Mouse (Mus musculus) liver, embryonic 13.5 days (tissue): ENCODE measurements around the gene Zc3h14. TPM values are rescaled to one million over a fixed set of nuclear protein-coding genes. Genes with fewer than 3 reads are reported as not detected.

Source experiments
- ATAC-seq: fragments of 200-750 bp; cut with Nextera tagmentation; 2 replicates; pipeline ENCODE4 v1.8.0; 2017; ENCODE audit warnings: low read depth, mild to moderate bottlenecking, moderate number of reproducible peaks, moderate library complexity
- DNase-seq: peaks from one replicate; pipeline ENCODE4 v3.0.0; 2022
- H3K27ac ChIP-seq: fragments of 300-500 bp; sonication (generic); 2 replicates; pipeline ENCODE4 v1.5.1; 2015; ENCODE audit warnings: moderate library complexity, mild to moderate bottlenecking, inconsistent platforms
- H3K27me3 ChIP-seq: fragments of 300-500 bp; sonication (generic); 2 replicates; pipeline ENCODE4 v1.6.1; 2015; ENCODE audit warnings: mild to moderate bottlenecking, inconsistent platforms
- H3K36me3 ChIP-seq: fragments of 300-500 bp; sonication (generic); 2 replicates; pipeline ENCODE4 v1.6.1; 2015; ENCODE audit warnings: mild to moderate bottlenecking, inconsistent platforms
- H3K4me1 ChIP-seq: fragments of 300-500 bp; sonication (generic); replicated peaks from 2 replicates; pipeline ENCODE4 v1.6.1; 2015; ENCODE audit warnings: inconsistent platforms
- H3K4me2 ChIP-seq: fragments of 300-500 bp; sonication (generic); 2 replicates; pipeline ENCODE4 v1.6.1; 2015; ENCODE audit warnings: inconsistent platforms, mild to moderate bottlenecking, moderate library complexity
- H3K4me3 ChIP-seq: fragments of 300-500 bp; sonication (generic); replicated peaks from 2 replicates; pipeline ENCODE4 v1.5.1; 2015; ENCODE audit warnings: mild to moderate bottlenecking, inconsistent platforms
- H3K9ac ChIP-seq: fragments of 300-500 bp; sonication (generic); 2 replicates; pipeline ENCODE4 v1.6.1; 2015; ENCODE audit warnings: mild to moderate bottlenecking, inconsistent platforms
- H3K9me3 ChIP-seq: fragments of 300-500 bp; sonication (generic); replicated peaks from 2 replicates; pipeline ENCODE4 v1.6.1; 2016; ENCODE audit warnings: inconsistent platforms
- WGBS: fragments of 180-500 bp; shearing (Covaris S2); methylation state at CpG from one replicate; pipeline ENCODE4 v1.1.7; 2015; ENCODE audit not compliant: insufficient replicate concordance; 5-methylcytosine and 5-hydroxymethylcytosine counted together
- polyA plus RNA-seq: library from polyadenylated mRNA; unstranded; fragments of >200 nt; fragmentation: Nextera tagmentation; extraction: Ambion mirVana; gene quantifications from 2 replicates; pipeline ENCODE4 v1.2.1, GENCODE M21; 2015

Zc3h14 gene
- polyA plus RNA-seq, result 44.1 and 53.5 TPM in 2 replicates

GRCm38 (mm10) chr12:98746746-98747379 is at the start of gene Zc3h14:
Zc3h14 (plus strand) TSS chr12:98746964.
- under 1% methylated on average over 81 of the region's 87 CpGs for WGBS
- peak within 1 kb of the TSS; percentile 89 for H3K9ac ChIP-seq

GRCm38 (mm10) chr12:98697202-98697601 is 49.6 kb upstream of the Zc3h14 start:
- Histone ChIP-seq H3K27ac (no peak overlapping the region), H3K4me1 (no peaks in the 10 kb centered on the region), H3K9me3 (no peaks in the 10 kb centered on the region), H3K9ac (no peak overlapping the region), H3K4me2 (no peak overlapping the region), H3K4me3 (no peak overlapping the region), H3K36me3 (no peaks in the 10 kb centered on the region), H3K27me3 (no peaks in the 10 kb centered on the region)
- ATAC-seq (no peak), DNase-seq (no peak)
- WGBS, result 71% methylated on average over 5 of the region's 5 CpGs

More at GRCm38 (mm10) chr12:98746746-98747379, at the start of gene Zc3h14:
- 0 out of 2 replicates have a peak, but pooled peaks cover 7% of the 10 kb centered on the region for H3K27me3 ChIP-seq
- H3K9me3 ChIP-seq, result no peaks in the 10 kb centered on the region
- H3K36me3 ChIP-seq, result peaks cover 12% of the 10 kb centered on the region; the same call in 1 of the 2 replicates
- peak within 1 kb of the TSS; percentile 93 for H3K27ac ChIP-seq
- DNase-seq, result peak; percentile 90
- H3K4me3 ChIP-seq, result peak within 1 kb of the TSS; percentile 88
- peak; percentile 94 for ATAC-seq
- H3K4me1 ChIP-seq, result peaks cover 36% of the 10 kb centered on the region
- peak within 1 kb of the TSS; percentile 77 for H3K4me2 ChIP-seq

GRCm38 (mm10) chr12:98701564-98701963 is 45.2 kb upstream of the Zc3h14 start:
- no peak overlapping the region for H3K4me2 ChIP-seq
- no peaks in the 10 kb centered on the region for H3K36me3 ChIP-seq
- WGBS, result 77% methylated on average over 9 of the region's 9 CpGs
- H3K4me3 ChIP-seq, result no peak overlapping the region
- no peaks in the 10 kb centered on the region for H3K4me1 ChIP-seq
- H3K9me3 ChIP-seq, result no peaks in the 10 kb centered on the region
- no peak overlapping the region for H3K27ac ChIP-seq
- no peaks in the 10 kb centered on the region for H3K27me3 ChIP-seq
- DNase-seq (no peak), ATAC-seq (no peak)
- no peak overlapping the region for H3K9ac ChIP-seq

- no peak for DNase-seq
- Histone ChIP-seq H3K27ac (no peak overlapping the region), H3K4me1 (no peaks in the 10 kb centered on the region), H3K4me2 (no peak overlapping the region), H3K27me3 (no peaks in the 10 kb centered on the region), H3K36me3 (no peaks in the 10 kb centered on the region), H3K9ac (no peak overlapping the region), H3K4me3 (no peak overlapping the region), H3K9me3 (no peaks in the 10 kb centered on the region)
- ATAC-seq, result no peak
- WGBS, result 53% methylated on average over 2 of the region's 2 CpGs
These were observed 43.2 kb upstream of the Zc3h14 start for GRCm38 (mm10) chr12:98703554-98703953.

- no peaks in the 10 kb centered on the region for H3K27me3 ChIP-seq
- WGBS, result 78% methylated on average over 10 of the region's 10 CpGs
- H3K4me1 ChIP-seq, result no peaks in the 10 kb centered on the region
- no peak for ATAC-seq
- no peaks in the 10 kb centered on the region for H3K9me3 ChIP-seq
- DNase-seq, result no peak
- H3K36me3 ChIP-seq, result no peaks in the 10 kb centered on the region
- no peak overlapping the region for H3K4me3 ChIP-seq
- H3K4me2 ChIP-seq, result no peak overlapping the region
- H3K27ac ChIP-seq, result no peak overlapping the region
- no peak overlapping the region for H3K9ac ChIP-seq
These were observed 42.8 kb upstream of the Zc3h14 start for GRCm38 (mm10) chr12:98703961-98704360.

GRCm38 (mm10) chr12:98712819-98713218 is 33.9 kb upstream of the Zc3h14 start:
- DNase-seq, result no peak

GRCm38 (mm10) chr12:98713621-98714103 is 33.1 kb upstream of the Zc3h14 start:
- Histone ChIP-seq H3K27ac (no peak overlapping the region), H3K4me2 (no peak overlapping the region), H3K36me3 (no peaks in the 10 kb centered on the region), H3K9me3 (no peaks in the 10 kb centered on the region), H3K27me3 (no peaks in the 10 kb centered on the region), H3K4me3 (no peak overlapping the region), H3K9ac (no peak overlapping the region), H3K4me1 (peaks cover 16% of the 10 kb centered on the region; the same call in 1 of the 2 replicates)
- ATAC-seq, result no peak
- WGBS, result 73% methylated on average over 7 of the region's 7 CpGs
- no peak for DNase-seq

More at GRCm38 (mm10) chr12:98712819-98713218, 33.9 kb upstream of the Zc3h14 start:
- no peaks in the 10 kb centered on the region for H3K9me3 ChIP-seq
- no peak overlapping the region for H3K27ac ChIP-seq
- H3K36me3 ChIP-seq, result no peaks in the 10 kb centered on the region
- peaks cover 16% of the 10 kb centered on the region; the same call in 1 of the 2 replicates for H3K4me1 ChIP-seq
- no peaks in the 10 kb centered on the region for H3K27me3 ChIP-seq
- ATAC-seq, result no peak
- H3K4me2 ChIP-seq, result no peak overlapping the region
- H3K9ac ChIP-seq, result no peak overlapping the region
- no peak overlapping the region for H3K4me3 ChIP-seq
- 70% methylated on average over 6 of the region's 6 CpGs for WGBS

- Histone ChIP-seq H3K27ac (no peak overlapping the region), H3K4me1 (peaks cover 16% of the 10 kb centered on the region; the same call in 1 of the 2 replicates), H3K9me3 (no peaks in the 10 kb centered on the region), H3K27me3 (no peaks in the 10 kb centered on the region), H3K4me3 (no peak overlapping the region), H3K9ac (no peak overlapping the region), H3K36me3 (no peaks in the 10 kb centered on the region), H3K4me2 (no peak overlapping the region)
- ATAC-seq (peak; percentile 52), DNase-seq (no peak)
- WGBS, result 55% methylated on average over 11 of the region's 11 CpGs
These were observed 32.0 kb upstream of the Zc3h14 start for GRCm38 (mm10) chr12:98714757-98715156.

- Histone ChIP-seq H3K36me3 (no peaks in the 10 kb centered on the region), H3K4me1 (peaks cover 16% of the 10 kb centered on the region; the same call in 1 of the 2 replicates), H3K4me2 (no peak overlapping the region), H3K27ac (no peak overlapping the region), H3K9me3 (no peaks in the 10 kb centered on the region), H3K9ac (no peak overlapping the region), H3K27me3 (no peaks in the 10 kb centered on the region), H3K4me3 (no peak overlapping the region)
- DNase-seq (no peak), ATAC-seq (no peak)
- 74% methylated on average over 2 of the region's 2 CpGs for WGBS
These were observed 30.6 kb upstream of the Zc3h14 start for GRCm38 (mm10) chr12:98716142-98716541.

- H3K9me3 ChIP-seq, result no peaks in the 10 kb centered on the region
- H3K4me2 ChIP-seq, result no peak overlapping the region
- no peak overlapping the region for H3K4me3 ChIP-seq
- no peaks in the 10 kb centered on the region for H3K27me3 ChIP-seq
- no peaks in the 10 kb centered on the region for H3K36me3 ChIP-seq
- WGBS, result 61% methylated on average over 3 of the region's 3 CpGs
- ATAC-seq (no peak), DNase-seq (no peak)
- H3K27ac ChIP-seq, result no peak overlapping the region
- no peak overlapping the region for H3K9ac ChIP-seq
- H3K4me1 ChIP-seq, result no peaks in the 10 kb centered on the region
These were observed 26.1 kb upstream of the Zc3h14 start for GRCm38 (mm10) chr12:98720628-98721027.

GRCm38 (mm10) chr12:98721030-98721429 is 25.7 kb upstream of the Zc3h14 start:
- WGBS, result 65% methylated on average over 3 of the region's 3 CpGs
- ATAC-seq (no peak), DNase-seq (no peak)
- H3K27ac ChIP-seq, result no peak overlapping the region
- no peaks in the 10 kb centered on the region for H3K36me3 ChIP-seq
- H3K9me3 ChIP-seq, result no peaks in the 10 kb centered on the region
- H3K4me2 ChIP-seq, result no peak overlapping the region
- H3K4me3 ChIP-seq, result no peak overlapping the region
- no peaks in the 10 kb centered on the region for H3K27me3 ChIP-seq
- no peak overlapping the region for H3K9ac ChIP-seq
- no peaks in the 10 kb centered on the region for H3K4me1 ChIP-seq

GRCm38 (mm10) chr12:98724224-98724623 is 22.5 kb upstream of the Zc3h14 start:
- H3K4me2 ChIP-seq, result no peak overlapping the region
- WGBS, result 81% methylated on average over 7 of the region's 7 CpGs
- H3K9me3 ChIP-seq, result no peaks in the 10 kb centered on the region
- no peak overlapping the region for H3K9ac ChIP-seq
- ATAC-seq (no peak), DNase-seq (no peak)
- H3K27me3 ChIP-seq, result no peaks in the 10 kb centered on the region
- H3K36me3 ChIP-seq, result no peaks in the 10 kb centered on the region
- H3K4me1 ChIP-seq, result no peaks in the 10 kb centered on the region
- H3K4me3 ChIP-seq, result no peak overlapping the region
- H3K27ac ChIP-seq, result no peak overlapping the region
